Mouse (Mus musculus) thymus, postnatal 4 days (tissue): ENCODE data around the gene Phf5a.
A peak's percentile ranks its signal among the peaks of the same experiment; 100 is the strongest.
"Not testable (repeated sequence)": the region's sequence is repeated elsewhere in the genome, so short reads cannot be mapped to it uniquely, and the experiment has no call there.

Source experiments
- DNase-seq: peaks from one replicate; pipeline ENCODE4 v3.0.0; 2021

Gene Phf5a

GRCm38 (mm10) chr15:81871604-81872261, at the start of gene Phf5a:
Gene Phf5a, minus strand, starts transcription at chr15:81871911.
- DNase-seq, result peak; percentile 86

- DNase-seq, result no peak
Measured at GRCm38 (mm10) chr15:81921255-81921654, 49.5 kb upstream of the Phf5a start.

- no peak for DNase-seq
Measured at GRCm38 (mm10) chr15:81920546-81921217, 49.0 kb upstream of the Phf5a start.

- no peak for DNase-seq
Measured at GRCm38 (mm10) chr15:81919062-81919461, 47.4 kb upstream of the Phf5a start.

- DNase-seq, result peak; percentile 93
Measured at GRCm38 (mm10) chr15:81917621-81918463, 46.1 kb upstream of the Phf5a start.

GRCm38 (mm10) chr15:81917201-81917600, 45.5 kb upstream of the Phf5a start:
- DNase-seq, result no peak

GRCm38 (mm10) chr15:81915663-81916062, 44.0 kb upstream of the Phf5a start:
- DNase-seq, result no peak

- DNase-seq, result no peak
Measured at GRCm38 (mm10) chr15:81914668-81915067, 43.0 kb upstream of the Phf5a start.

GRCm38 (mm10) chr15:81912498-81912897, 40.8 kb upstream of the Phf5a start:
- no peak for DNase-seq

GRCm38 (mm10) chr15:81908767-81909166, 37.1 kb upstream of the Phf5a start:
- DNase-seq, result not testable (repeated sequence)

- DNase-seq, result no peak
Measured at GRCm38 (mm10) chr15:81907953-81908352, 36.2 kb upstream of the Phf5a start.

- peak; percentile 90 for DNase-seq
Measured at GRCm38 (mm10) chr15:81904939-81905338, 33.2 kb upstream of the Phf5a start.

GRCm38 (mm10) chr15:81898751-81899150, 27.0 kb upstream of the Phf5a start:
- no peak for DNase-seq

GRCm38 (mm10) chr15:81897607-81898285, 26.0 kb upstream of the Phf5a start:
- DNase-seq, result no peak

- no peak for DNase-seq
Measured at GRCm38 (mm10) chr15:81896407-81896806, 24.7 kb upstream of the Phf5a start.

GRCm38 (mm10) chr15:81894002-81894401, 22.3 kb upstream of the Phf5a start:
- DNase-seq, result no peak

GRCm38 (mm10) chr15:81891822-81892580, 20.3 kb upstream of the Phf5a start:
- DNase-seq, result no peak

- DNase-seq, result no peak
Measured at GRCm38 (mm10) chr15:81891140-81891802, 19.6 kb upstream of the Phf5a start.

- no peak for DNase-seq
Measured at GRCm38 (mm10) chr15:81889175-81889574, 17.5 kb upstream of the Phf5a start.

GRCm38 (mm10) chr15:81886795-81887550, 15.3 kb upstream of the Phf5a start:
- DNase-seq, result no peak

- DNase-seq, result no peak
Measured at GRCm38 (mm10) chr15:81885418-81885934, 13.8 kb upstream of the Phf5a start.
